Mouse (Mus musculus) adrenal gland, adult 8-10 months (tissue): ENCODE results near the gene Atf2. TPM values are rescaled to one million over a fixed set of nuclear protein-coding genes. Genes with fewer than 3 reads are reported as not detected.
A peak's percentile ranks its signal among the peaks of the same experiment; 100 is the strongest.
"Not testable (repeated sequence)": the region's sequence is repeated elsewhere in the genome, so short reads cannot be mapped to it uniquely, and the experiment has no call there.

Experiments used
- DNase-seq: peaks from one replicate; pipeline ENCODE4 v3.0.0; 2022
- total RNA-seq, 4 experiments: library from RNA; stranded (reverse); gene quantifications; 2 replicates each; pipeline ENCODE4 v1.2.4; 2022

Atf2 gene
- total RNA-seq, 4 experiments from 2014 or later: 78.4 to 95.2 (median 88.5) TPM

GRCm38 (mm10) chr2:73877891-73878290, 14.5 kb downstream of the Atf2 start:
- DNase-seq: no peak

- peak; percentile 56 for DNase-seq
Measured at GRCm38 (mm10) chr2:73867764-73868487, 24.5 kb downstream of the Atf2 start.

DNA sequence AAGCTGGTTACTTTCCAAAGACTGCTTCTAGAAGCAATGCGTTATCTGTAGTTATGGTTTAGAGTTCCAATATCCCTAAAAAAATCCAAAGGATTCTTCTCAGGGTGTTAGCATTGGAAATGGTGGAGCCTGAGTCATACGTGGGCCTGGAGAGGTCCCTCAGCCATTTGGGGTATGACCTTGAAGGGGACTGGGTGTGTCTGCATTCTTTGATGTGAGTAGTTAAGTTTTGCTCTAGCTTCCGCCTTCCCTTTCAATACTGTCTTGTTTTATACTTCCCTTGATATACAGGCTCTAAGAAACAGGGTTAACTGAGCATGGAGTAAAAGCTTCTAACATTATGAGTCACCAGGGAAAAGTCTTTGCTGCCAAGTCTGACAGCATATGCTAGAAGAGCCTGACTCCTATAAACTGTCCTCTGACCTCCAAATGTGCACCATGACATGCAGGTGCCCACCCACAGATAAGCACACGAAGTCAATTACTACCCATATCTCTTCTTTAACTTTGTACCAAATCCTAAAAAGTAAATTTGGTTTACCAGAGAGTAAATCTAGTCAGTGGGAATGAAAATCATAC, 32.3 kb downstream of the Atf2 start:
- peak; percentile 3 for DNase-seq

DNA sequence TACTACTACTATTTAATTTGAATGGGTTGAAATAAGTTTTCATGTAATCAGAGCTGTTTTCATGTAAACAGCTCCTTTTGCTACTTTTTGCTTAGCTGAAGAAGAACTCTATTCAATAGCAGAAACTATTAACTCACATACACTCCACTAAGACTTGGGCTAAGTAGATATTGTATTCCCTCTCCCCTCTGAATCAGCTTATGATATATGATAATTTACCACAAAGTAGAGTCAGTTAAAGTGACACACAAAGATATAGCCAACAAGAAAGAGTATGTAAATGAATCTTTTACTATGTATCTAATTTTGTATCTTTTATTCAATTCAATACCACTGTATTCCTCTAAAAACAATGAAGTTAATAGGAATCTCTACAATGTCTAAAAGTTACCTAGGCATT, 35.1 kb downstream of the Atf2 start:
- no peak for DNase-seq

- no peak for DNase-seq
Measured at GRCm38 (mm10) chr2:73856246-73856645, 36.2 kb downstream of the Atf2 start.

- no peak for DNase-seq
Measured at GRCm38 (mm10) chr2:73834406-73835015, 57.9 kb downstream of the Atf2 start.

GRCm38 (mm10) chr2:73833284-73833683, 59.2 kb downstream of the Atf2 start:
- DNase-seq: no peak

DNA sequence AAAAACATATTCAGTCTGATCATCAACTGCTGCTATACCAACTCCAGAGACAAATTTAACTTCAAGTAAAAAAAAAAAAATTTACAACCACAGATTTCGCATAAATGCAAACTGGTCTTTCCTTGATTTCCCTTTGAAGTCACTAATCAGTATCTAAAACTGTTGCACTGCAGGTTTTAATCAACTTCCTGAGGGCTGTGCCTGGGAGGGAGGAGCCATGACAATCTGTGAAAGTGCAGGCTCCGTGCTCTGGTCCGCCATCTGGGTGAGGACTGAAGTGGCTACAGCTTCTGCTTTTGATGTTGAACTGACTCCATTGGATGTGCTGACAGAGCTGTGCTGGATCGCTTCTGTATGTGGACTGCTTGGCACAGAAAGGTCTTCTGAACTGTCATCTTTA, 73.7 kb downstream of the Atf2 start:
- DNase-seq: no peak

- no peak for DNase-seq
Measured at GRCm38 (mm10) chr2:73807609-73808008, 84.8 kb downstream of the Atf2 start.

- DNase-seq: not testable (repeated sequence)
Measured at GRCm38 (mm10) chr2:73800127-73800526, 92.3 kb downstream of the Atf2 start.

GRCm38 (mm10) chr2:73798786-73799185, 93.7 kb downstream of the Atf2 start:
- DNase-seq: no peak

- DNase-seq: no peak
Measured at GRCm38 (mm10) chr2:73798136-73798535, 94.3 kb downstream of the Atf2 start.

DNA sequence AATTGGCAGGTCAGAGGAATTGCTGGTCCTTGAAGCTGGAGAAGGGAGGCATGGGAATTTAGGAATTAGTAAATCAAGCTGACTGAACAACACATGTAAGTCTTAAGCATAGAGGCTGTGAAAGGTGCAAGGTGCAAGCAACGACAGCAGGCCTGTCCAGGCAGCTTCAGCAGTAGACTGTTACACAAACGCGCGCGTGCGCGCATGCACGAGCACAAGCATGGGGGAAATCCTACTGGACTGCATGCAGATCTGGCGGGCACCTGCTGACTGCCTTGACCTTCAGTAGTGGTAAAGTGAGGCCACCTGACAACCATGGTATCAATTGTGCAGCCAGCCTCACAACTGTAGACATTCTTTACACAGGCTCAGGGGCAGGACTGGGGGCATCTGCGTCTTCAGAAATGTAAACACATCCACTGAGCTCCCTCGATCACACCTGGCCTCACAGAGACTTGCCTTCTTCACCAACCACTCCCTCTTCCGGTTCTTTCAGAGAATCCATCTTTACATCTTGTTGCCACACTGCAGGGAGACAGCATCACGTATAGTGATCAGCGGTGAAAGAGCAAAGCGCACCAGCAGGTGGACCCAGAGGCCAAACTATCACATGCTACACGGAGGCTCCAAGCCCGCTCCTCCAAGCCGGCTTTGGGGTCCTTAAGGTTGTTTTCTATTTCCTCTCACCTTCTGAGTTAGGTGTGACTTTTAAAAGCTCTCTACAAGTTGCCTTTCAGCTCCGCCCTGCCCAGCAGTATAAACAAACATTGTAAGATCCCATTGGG, 100.4 kb downstream of the Atf2 start:
- DNase-seq: no peak

- DNase-seq: no peak
Measured at GRCm38 (mm10) chr2:73790332-73790731, 102.1 kb downstream of the Atf2 start.

DNA sequence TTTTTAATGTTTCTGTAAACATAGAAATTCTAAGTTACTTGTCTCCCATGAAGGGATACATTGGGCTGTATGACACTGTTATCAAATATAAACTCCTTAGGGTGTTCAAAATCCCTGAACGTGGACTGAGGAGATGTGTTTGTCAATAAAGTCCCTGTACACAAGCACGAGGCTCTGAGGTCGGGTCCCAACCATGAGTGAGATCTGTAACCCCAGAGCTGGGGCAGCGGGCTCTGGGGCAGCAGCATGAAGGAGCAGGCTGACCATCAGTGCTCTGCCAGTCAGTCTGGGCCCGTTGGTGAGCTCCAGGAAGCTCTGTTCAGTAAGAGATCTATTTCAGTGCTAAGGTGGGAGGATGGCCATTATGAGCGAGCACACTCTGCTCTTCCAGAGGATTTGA, 104.0 kb downstream of the Atf2 start:
- no peak for DNase-seq

GRCm38 (mm10) chr2:73782371-73782905, 110.0 kb downstream of the Atf2 start:
- no peak for DNase-seq

DNA sequence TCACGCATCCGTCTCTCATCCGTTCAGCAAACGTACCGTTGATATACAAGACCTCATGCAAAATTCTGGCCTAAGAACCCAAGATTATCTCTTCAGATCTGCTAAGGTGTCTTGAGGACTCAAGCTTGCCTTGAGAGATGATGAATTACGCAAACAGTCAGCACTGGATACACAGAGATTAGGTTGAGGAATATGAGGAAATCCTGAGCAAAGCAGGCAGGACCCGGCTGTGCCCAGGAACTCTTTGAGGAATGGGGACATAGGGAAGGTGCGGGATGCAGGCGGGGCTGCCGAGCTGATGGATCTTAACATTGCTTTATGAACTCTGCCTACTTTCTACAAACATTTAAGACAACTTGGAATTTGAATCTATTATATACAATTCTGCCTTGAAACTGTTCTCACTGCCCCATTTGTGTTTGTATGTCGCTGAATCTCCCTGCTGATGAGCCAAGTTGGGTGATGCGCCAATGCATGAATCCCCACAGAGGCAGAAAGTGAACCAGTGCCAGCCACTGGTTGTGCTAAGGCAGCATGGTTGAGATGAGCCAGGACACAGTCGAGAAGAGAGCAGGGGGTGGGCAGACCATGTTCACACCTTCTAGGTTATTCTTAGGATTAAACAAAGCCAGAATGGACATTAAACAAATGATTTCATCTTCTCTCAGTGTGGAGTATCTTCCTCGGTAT, 112.0 kb downstream of the Atf2 start:
- DNase-seq: no peak

DNA sequence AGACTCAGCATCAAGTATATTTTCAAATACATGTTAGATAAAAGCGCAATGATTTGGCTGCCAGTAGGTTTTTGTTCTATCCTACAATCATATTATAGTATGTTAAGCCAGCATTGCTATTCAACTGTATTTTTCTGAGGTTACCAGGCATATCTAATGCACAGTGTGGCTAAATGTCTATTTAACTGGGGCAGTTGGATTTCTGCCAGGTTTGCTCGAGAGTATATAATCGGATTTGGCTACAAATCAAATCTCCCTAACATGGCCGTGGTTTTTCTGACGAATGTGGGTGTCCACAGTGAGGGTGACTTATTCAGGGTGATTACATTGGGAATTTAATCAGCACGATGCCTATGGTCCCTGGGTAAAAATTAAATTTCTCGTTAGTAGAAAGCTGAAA, 112.6 kb downstream of the Atf2 start:
- no peak for DNase-seq

- no peak for DNase-seq
Measured at GRCm38 (mm10) chr2:73779016-73779595, 113.3 kb downstream of the Atf2 start.

GRCm38 (mm10) chr2:73776936-73777335, 115.5 kb downstream of the Atf2 start:
- no peak for DNase-seq

GRCm38 (mm10) chr2:73775683-73776310, 116.6 kb downstream of the Atf2 start:
- no peak for DNase-seq
